Mouse (Mus musculus) gastrocnemius, postnatal 36 days (tissue): Measurements from ENCODE around the gene Srsf6. TPM values are rescaled to one million over a fixed set of nuclear protein-coding genes. Genes with fewer than 3 reads are reported as not detected.

Experiments used
- DNase-seq, 2 experiments: peaks; one replicate each; pipeline ENCODE4 v3.0.0; 2022
- intact Hi-C: fragments of 180-260 bp; cut with DNase I; formaldehyde crosslinking; loops from one replicate; pipeline ENCODE4 v1.15.1; 2025
- total RNA-seq, 2 experiments: library from RNA; stranded (reverse); gene quantifications; 2 replicates each; pipeline ENCODE4 v1.2.3; 2021

Srsf6 gene
- total RNA-seq, 2 experiments from 2014 or later, result 35.8 to 46.8 TPM

GRCm38 (mm10) chr2:162975157-162975775 is 43.9 kb downstream of the Srsf6 start:
- no peak for DNase-seq
- intact Hi-C loops, result no loop called here

GRCm38 (mm10) chr2:162976001-162976400 is 44.7 kb downstream of the Srsf6 start:
- no peak for DNase-seq
- intact Hi-C loops, result no loop called here

- intact Hi-C loops, result no loop called here
- DNase-seq, result no peak
These were observed 53.1 kb downstream of the Srsf6 start for GRCm38 (mm10) chr2:162984381-162984780.

GRCm38 (mm10) chr2:162985923-162986322 is 54.6 kb downstream of the Srsf6 start:
- DNase-seq, result no peak
- intact Hi-C loops, result no loop called here

Other genes with a start within 250 kb of the Srsf6 start
- gene L3mbtl1, start 11.9 kb downstream of the Srsf6 start, total RNA-seq, result not detected
- gene Sgk2, start 55.8 kb downstream of the Srsf6 start, total RNA-seq, result not detected
- gene Ift52, start 85.8 kb downstream of the Srsf6 start, total RNA-seq, result 10 to 100 TPM; 13.2 to 13.4 TPM
- gene Mybl2, start 123.2 kb downstream of the Srsf6 start, total RNA-seq, result under 1 TPM; 0.32 to 0.66 TPM
- not detected for gene Gtsf1l, start 156.3 kb downstream of the Srsf6 start, total RNA-seq